Mouse (Mus musculus): ENCODE measurements around the gene Rhbdf1. TPM values are rescaled to one million over a fixed set of nuclear protein-coding genes. Genes with fewer than 3 reads are reported as not detected.

Rhbdf1 gene
- polyA plus RNA-seq, 1 experiment from 2014 or later, result 6.2 TPM

Other genes with a start within 250 kb of the Rhbdf1 start
- 0.31 and 0.56 TPM in 2 replicates for gene Nsg2, start 221.8 kb downstream of the Rhbdf1 start, polyA plus RNA-seq (2015; fragmentation: Nextera tagmentation; extraction: Ambion mirVana)
- gene Il9r, start 22.0 kb downstream of the Rhbdf1 start, polyA plus RNA-seq (2015; fragmentation: Nextera tagmentation; extraction: Ambion mirVana), result 0.08 and 0.13 TPM in 2 replicates
- gene Snrnp25, start 16.9 kb downstream of the Rhbdf1 start, polyA plus RNA-seq (2015; fragmentation: Nextera tagmentation; extraction: Ambion mirVana), result 92.2 and 93.1 TPM in 2 replicates
- gene Mpg, start 4.2 kb upstream of the Rhbdf1 start, polyA plus RNA-seq (2015; fragmentation: Nextera tagmentation; extraction: Ambion mirVana), result 19.7 and 21.6 TPM in 2 replicates
- gene Nprl3, start 45.4 kb upstream of the Rhbdf1 start, polyA plus RNA-seq (2015; fragmentation: Nextera tagmentation; extraction: Ambion mirVana), result 27.5 and 29.7 TPM in 2 replicates
- 289 and 430 TPM in 2 replicates for gene Hba-x, start 54.1 kb upstream of the Rhbdf1 start, polyA plus RNA-seq (2015; fragmentation: Nextera tagmentation; extraction: Ambion mirVana)
- 56,818 and 64,288 TPM in 2 replicates for gene Hba-a1, start 61.2 kb upstream of the Rhbdf1 start, polyA plus RNA-seq (2015; fragmentation: Nextera tagmentation; extraction: Ambion mirVana)
- 111 and 141 TPM in 2 replicates for gene Hbq1b, start 64.7 kb upstream of the Rhbdf1 start, polyA plus RNA-seq (2015; fragmentation: Nextera tagmentation; extraction: Ambion mirVana)
- 140,141 and 155,581 TPM in 2 replicates for gene Hba-a2, start 74.2 kb upstream of the Rhbdf1 start, polyA plus RNA-seq (2015; fragmentation: Nextera tagmentation; extraction: Ambion mirVana)
- gene Hbq1a, start 77.8 kb upstream of the Rhbdf1 start, polyA plus RNA-seq (2015; fragmentation: Nextera tagmentation; extraction: Ambion mirVana), result 5.6 and 6.1 TPM in 2 replicates
- gene Sh3pxd2b, start 125.5 kb upstream of the Rhbdf1 start, polyA plus RNA-seq (2015; fragmentation: Nextera tagmentation; extraction: Ambion mirVana), result 0.84 and 1.1 TPM in 2 replicates
- gene Ubtd2, start 233.1 kb upstream of the Rhbdf1 start, polyA plus RNA-seq (2015; fragmentation: Nextera tagmentation; extraction: Ambion mirVana), result 5.1 and 5.9 TPM in 2 replicates

Data from liver, embryonic 13.5 days (tissue).